Mouse (Mus musculus) hindbrain, embryonic 11.5 days (tissue): ENCODE measurements around the gene Ttyh3. TPM values are rescaled to one million over a fixed set of nuclear protein-coding genes. Genes with fewer than 3 reads are reported as not detected.

Experiments
- ATAC-seq: fragments of 200-750 bp; cut with Nextera tagmentation; 2 replicates; pipeline ENCODE4 v1.8.0; 2017; ENCODE audit warnings: mild to moderate bottlenecking, moderate TSS enrichment, moderate library complexity; ENCODE audit not compliant: low FRiP score
- DNase-seq: peaks from one replicate; pipeline ENCODE4 v3.0.0-alpha.2; 2015; ENCODE audit warnings: low spot score
- H3K27ac ChIP-seq: fragments of 300-500 bp; sonication (generic); 2 replicates; pipeline ENCODE4 v1.5.1; 2014; ENCODE audit warnings: mild to moderate bottlenecking, low read depth, low read length
- H3K27me3 ChIP-seq: fragments of 300-500 bp; sonication (generic); 2 replicates; pipeline ENCODE4 v1.6.1; 2014; ENCODE audit warnings: mild to moderate bottlenecking, low read length, moderate library complexity, mixed read lengths; ENCODE audit not compliant: control insufficient read depth, insufficient read depth
- H3K36me3 ChIP-seq: fragments of 300-500 bp; sonication (generic); 2 replicates; pipeline ENCODE4 v1.6.1; 2014; ENCODE audit warnings: mild to moderate bottlenecking, low read length, moderate library complexity, mixed read lengths; ENCODE audit not compliant: control insufficient read depth, insufficient read depth
- H3K4me1 ChIP-seq: fragments of 300-500 bp; sonication (generic); replicated peaks from 2 replicates; pipeline ENCODE4 v1.6.1; 2014; ENCODE audit warnings: low read length, mixed read lengths; ENCODE audit not compliant: control insufficient read depth, insufficient read depth
- H3K4me2 ChIP-seq: fragments of 300-500 bp; sonication (generic); replicated peaks from 2 replicates; pipeline ENCODE4 v1.6.1; 2014; ENCODE audit warnings: mild to moderate bottlenecking, low read depth, low read length
- H3K4me3 ChIP-seq: fragments of 300-500 bp; sonication (generic); 2 replicates; pipeline ENCODE4 v1.5.1; 2014; ENCODE audit warnings: low read depth, low read length
- H3K9ac ChIP-seq: fragments of 300-500 bp; sonication (generic); 2 replicates; pipeline ENCODE4 v1.6.1; 2014; ENCODE audit warnings: low read depth, low read length
- H3K9me3 ChIP-seq: fragments of 300-500 bp; sonication (generic); 2 replicates; pipeline ENCODE4 v1.6.1; 2016; ENCODE audit warnings: low read length; ENCODE audit not compliant: control insufficient read depth
- WGBS: fragments of 180-500 bp; shearing (Covaris S2); extraction: QIAGEN DNeasy Blood & Tissue Kit; methylation state at CpG from one replicate; pipeline ENCODE4 v1.1.7; 2014; 5-methylcytosine and 5-hydroxymethylcytosine counted together
- polyA plus RNA-seq: library from polyadenylated mRNA; unstranded; fragments of >200 nt; fragmentation: Nextera tagmentation; extraction: Ambion mirVana; gene quantifications from 2 replicates; pipeline ENCODE4 v1.2.1, GENCODE M21; 2014

Ttyh3 gene
- polyA plus RNA-seq, 1 experiment from 2014 or later = 53.1 TPM

DNA sequence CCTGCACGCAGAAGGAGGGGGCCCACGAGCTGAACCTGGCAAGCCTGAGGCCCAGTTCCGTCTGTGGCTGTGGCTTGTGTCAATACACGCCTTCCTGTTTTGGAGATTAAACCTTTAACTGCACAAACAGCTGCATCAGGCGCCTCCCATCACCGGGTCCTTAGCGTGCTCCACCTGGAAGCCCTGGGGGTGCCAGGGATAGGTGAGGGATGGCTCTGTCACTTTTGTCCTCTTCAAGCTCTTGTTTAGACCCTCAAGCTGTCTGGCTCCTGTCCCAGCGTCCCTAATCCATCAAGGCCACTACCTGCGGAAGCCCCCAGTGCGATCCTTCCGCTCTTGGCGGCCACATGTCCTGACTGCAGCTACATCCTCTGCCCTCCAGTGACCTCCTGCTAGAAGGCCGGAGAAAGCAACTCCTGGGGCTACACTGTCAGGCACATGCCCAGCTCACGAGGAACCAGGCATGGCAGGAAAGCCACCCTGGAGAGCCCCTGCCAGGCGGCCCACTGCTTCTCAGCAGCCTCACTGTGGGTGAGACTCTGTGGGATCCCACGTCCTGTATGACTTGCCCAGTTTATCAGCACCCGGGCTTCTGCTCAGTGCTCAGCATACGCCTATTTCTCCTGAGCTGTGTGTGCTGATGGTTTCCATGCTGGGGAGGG is 51.8 kb downstream of the Ttyh3 start:
- H3K9me3 ChIP-seq = no peaks in the 10 kb centered on the region
- H3K27ac ChIP-seq = no peak overlapping the region
- DNase-seq (no peak), ATAC-seq (no peak)
- WGBS = 67% methylated on average over 18 of the region's 18 CpGs
- H3K4me3 ChIP-seq = no peak overlapping the region
- no peaks in the 10 kb centered on the region for H3K36me3 ChIP-seq
- peaks cover 7% of the 10 kb centered on the region; the same call in 1 of the 2 replicates for H3K4me1 ChIP-seq
- no peak overlapping the region for H3K4me2 ChIP-seq
- no peaks in the 10 kb centered on the region for H3K27me3 ChIP-seq
- H3K9ac ChIP-seq = no peak overlapping the region

DNA sequence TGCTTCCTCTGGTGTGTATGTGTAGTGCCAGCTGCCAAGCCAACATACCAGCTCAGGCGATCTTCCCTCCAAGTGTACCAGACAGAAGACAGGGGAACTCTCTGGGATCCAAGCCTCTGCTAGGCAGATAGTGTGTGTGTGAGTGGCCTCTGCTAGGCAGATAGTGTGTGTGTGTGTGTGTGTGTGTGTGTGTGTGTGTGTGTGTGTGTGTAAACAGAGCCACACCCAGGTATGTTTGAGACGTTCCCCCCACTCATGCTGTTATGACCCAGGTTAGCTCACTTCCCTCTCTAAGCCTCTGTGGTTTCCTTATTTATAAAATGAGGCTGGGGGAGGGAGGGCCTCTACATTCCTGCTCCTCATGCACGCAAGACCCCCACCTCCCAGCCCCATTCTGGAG is 52.4 kb downstream of the Ttyh3 start:
- no peak overlapping the region for H3K27ac ChIP-seq
- H3K4me3 ChIP-seq = no peak overlapping the region
- 70% methylated on average over 3 of the region's 3 CpGs for WGBS
- no peak overlapping the region for H3K9ac ChIP-seq
- no peaks in the 10 kb centered on the region for H3K9me3 ChIP-seq
- no peak overlapping the region for H3K4me2 ChIP-seq
- H3K4me1 ChIP-seq = peaks cover 3% of the 10 kb centered on the region; the same call in 1 of the 2 replicates
- H3K27me3 ChIP-seq = no peaks in the 10 kb centered on the region
- H3K36me3 ChIP-seq = no peaks in the 10 kb centered on the region
- no peak for ATAC-seq
- DNase-seq = no peak

DNA sequence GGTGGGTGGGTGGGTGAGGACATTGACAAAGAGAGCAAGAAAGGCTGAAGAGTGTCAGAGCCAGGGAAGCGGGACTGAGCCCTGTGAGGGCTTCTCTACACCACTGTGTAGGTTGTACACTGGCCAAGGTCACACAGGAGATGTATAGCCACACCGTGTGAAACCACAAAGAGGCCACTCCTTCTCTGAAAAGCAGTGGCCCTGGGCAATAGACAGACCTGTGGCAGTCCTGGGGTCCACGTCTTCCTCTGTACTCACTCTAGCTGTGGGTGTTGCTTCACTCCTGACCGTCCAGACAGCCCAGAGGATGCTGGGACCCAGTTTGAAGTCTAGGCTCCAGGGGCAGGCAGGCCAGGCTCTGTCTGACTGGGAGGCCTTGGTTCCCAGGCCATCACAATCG is 54.0 kb downstream of the Ttyh3 start:
- Histone ChIP-seq H3K27me3 (no peaks in the 10 kb centered on the region), H3K27ac (no peak overlapping the region), H3K4me1 (peaks cover 3% of the 10 kb centered on the region; the same call in 1 of the 2 replicates), H3K36me3 (no peaks in the 10 kb centered on the region), H3K4me2 (no peak overlapping the region), H3K4me3 (no peak overlapping the region), H3K9me3 (no peaks in the 10 kb centered on the region), H3K9ac (no peak overlapping the region)
- DNase-seq (no peak), ATAC-seq (no peak)
- WGBS = 67% methylated on average over 5 of the region's 5 CpGs

DNA sequence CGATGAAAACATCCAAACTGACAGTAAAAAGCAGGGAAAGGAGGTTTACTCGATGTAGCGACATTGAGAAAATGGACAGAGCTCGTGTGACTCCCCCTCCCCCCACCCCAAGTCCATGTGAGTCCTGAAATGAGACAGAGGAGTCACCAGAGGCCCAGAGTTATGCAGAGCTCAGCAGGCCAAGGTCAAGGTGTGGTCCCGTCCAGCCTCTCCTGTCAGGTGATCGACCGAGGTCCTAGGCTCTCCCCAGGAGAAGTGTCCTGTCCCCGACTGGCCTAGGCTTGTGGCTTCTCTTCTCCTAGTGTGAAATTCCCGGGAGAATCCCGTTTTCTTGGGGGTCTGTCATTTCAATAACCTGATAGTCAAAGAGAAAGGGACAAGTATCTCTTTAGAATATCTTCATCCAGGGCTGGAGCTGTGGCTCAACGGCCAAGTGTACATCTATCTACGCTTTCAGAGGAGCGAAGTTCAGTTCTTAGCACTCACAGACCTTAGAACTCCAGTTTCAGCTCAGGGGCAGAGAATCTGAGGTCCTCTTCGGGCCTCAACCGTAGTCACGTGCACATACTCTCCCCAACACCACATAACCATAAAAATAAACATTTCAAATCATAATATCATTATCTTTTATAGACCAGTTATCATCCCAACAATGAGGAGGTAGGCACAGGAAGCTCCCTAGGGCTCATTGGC is 59.6 kb downstream of the Ttyh3 start:
- Histone ChIP-seq H3K27me3 (no peaks in the 10 kb centered on the region), H3K4me2 (no peak overlapping the region), H3K36me3 (no peaks in the 10 kb centered on the region), H3K9me3 (no peaks in the 10 kb centered on the region), H3K27ac (no peak overlapping the region), H3K4me1 (peaks cover 3% of the 10 kb centered on the region), H3K4me3 (no peak overlapping the region), H3K9ac (no peak overlapping the region)
- no peak for DNase-seq
- ATAC-seq = no peak
- 92% methylated on average over 16 of the region's 16 CpGs for WGBS

DNA sequence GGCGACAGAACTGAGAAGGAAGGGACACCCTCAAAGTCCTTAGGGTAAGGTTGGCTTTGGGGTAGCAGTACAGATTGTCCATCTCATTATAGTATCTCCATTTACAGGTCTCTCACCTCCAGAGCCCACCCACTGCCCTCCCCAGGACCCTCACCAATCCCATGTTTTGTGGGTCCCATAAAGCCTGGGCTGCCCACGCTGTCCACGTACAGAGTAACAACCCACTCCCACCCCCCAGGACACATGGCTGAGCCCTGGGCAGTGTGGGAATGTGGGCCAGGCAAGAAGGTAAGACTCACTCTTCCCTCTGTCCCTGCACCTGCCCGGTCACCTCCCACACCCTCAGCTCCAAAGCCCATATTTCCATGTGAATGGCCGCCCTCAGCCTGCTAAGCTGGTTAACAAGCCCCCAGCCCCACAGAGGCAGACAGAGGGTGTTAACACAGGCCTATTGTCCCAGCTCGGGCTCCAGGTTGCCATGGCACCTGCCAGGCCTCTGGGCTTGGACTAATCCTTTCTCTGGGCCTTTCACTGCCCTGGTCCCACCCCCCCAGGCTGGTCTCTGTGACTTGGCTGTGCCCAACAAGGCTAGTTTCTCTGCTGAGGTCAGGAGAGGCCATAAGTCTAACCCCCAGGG is 65.0 kb downstream of the Ttyh3 start:
- peak; percentile 75 for ATAC-seq
- H3K4me2 ChIP-seq = peak overlapping the region; percentile 17; the same call in 1 of the 2 replicates
- 8% methylated on average over 6 of the region's 6 CpGs for WGBS

DNA sequence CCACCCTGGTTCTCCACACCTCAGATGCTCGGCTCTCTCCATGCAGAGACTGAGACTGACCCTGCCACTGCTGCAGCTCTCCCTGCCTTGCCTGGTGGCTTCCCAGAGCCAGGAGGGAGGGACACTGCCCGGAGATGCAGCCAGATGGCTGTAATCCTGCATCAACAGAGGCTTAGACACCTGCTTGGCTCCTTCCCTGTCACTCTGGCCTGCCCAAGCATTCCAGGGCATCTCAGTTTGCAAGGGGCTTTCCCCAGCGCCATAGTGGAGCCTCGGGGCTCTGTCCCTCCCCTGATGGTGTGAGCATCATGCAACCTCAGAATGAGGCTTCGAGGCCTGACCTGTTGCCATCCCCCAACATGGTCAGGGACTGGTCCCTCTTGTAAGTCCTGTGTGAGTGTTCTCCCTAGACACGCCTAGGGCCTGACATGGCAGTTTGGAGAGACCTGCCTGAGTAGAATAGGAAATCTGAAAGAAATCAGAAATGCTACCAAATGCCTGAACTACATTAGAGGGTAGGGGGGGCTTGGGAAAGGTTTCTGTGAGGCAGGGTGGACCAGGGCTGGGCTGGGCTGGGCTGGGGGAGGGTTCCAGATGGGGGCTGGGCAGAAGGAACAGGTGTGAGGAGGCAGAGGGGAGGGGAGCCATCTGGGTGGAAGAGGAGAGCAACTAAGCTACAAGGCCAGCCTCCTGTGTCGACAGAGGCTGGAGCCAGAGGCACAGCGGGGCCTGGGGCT is 65.7 kb downstream of the Ttyh3 start:
- Histone ChIP-seq H3K9ac (peak overlapping the region; percentile 44; the same call in 1 of the 2 replicates), H3K4me1 (peaks cover 43% of the 10 kb centered on the region)
- peak; percentile 48 for DNase-seq

More for the DNA sequence above, 65.0 kb downstream of the Ttyh3 start:
- Histone ChIP-seq H3K4me3 (no peak overlapping the region), H3K9ac (peak overlapping the region; percentile 44; the same call in 1 of the 2 replicates), H3K27me3 (no peaks in the 10 kb centered on the region), H3K27ac (peak overlapping the region; percentile 91), H3K9me3 (no peaks in the 10 kb centered on the region), H3K4me1 (peaks cover 41% of the 10 kb centered on the region), H3K36me3 (no peaks in the 10 kb centered on the region)
- DNase-seq = peak; percentile 85

DNA sequence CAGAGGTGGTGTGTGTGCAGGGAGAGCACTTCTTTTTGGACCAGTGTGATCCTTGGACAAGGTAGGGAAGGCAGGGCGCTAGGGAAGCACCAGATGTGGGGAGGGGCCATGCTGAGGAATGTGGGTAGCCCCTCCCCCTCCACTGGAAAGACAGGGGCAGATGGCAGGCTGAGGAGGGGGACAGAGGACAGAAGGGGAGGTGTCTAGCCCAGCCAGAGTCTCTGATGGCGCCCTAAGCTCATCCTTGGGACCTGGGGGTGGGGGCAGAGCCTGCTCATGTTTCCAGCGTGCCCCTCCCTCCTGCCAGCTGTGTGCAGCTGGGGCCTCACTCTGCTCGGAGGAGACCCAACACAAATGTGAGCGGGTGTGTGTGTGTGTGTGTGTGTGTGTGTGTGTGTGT is 67.3 kb downstream of the Ttyh3 start:
- Histone ChIP-seq H3K27me3 (no peaks in the 10 kb centered on the region), H3K27ac (peak overlapping the region; percentile 75), H3K4me2 (no peak overlapping the region; the same call in 1 of the 2 replicates), H3K4me1 (peaks cover 43% of the 10 kb centered on the region), H3K4me3 (no peak overlapping the region), H3K9ac (no peak overlapping the region), H3K9me3 (no peaks in the 10 kb centered on the region), H3K36me3 (no peaks in the 10 kb centered on the region)
- WGBS = 0% methylated on average over 5 of the region's 5 CpGs
- ATAC-seq = 0 out of 2 replicates have a peak, but pooled peaks have one; percentile 6
- DNase-seq = peak; percentile 62

More for the DNA sequence above, 65.7 kb downstream of the Ttyh3 start:
- H3K36me3 ChIP-seq = no peaks in the 10 kb centered on the region
- H3K27me3 ChIP-seq = no peaks in the 10 kb centered on the region
- WGBS = 14% methylated on average over 8 of the region's 8 CpGs
- H3K4me3 ChIP-seq = no peak overlapping the region
- no peaks in the 10 kb centered on the region for H3K9me3 ChIP-seq
- peak; percentile 8; the same call in 1 of the 2 replicates for ATAC-seq
- peak overlapping the region; percentile 91 for H3K27ac ChIP-seq
- no peak overlapping the region for H3K4me2 ChIP-seq

DNA sequence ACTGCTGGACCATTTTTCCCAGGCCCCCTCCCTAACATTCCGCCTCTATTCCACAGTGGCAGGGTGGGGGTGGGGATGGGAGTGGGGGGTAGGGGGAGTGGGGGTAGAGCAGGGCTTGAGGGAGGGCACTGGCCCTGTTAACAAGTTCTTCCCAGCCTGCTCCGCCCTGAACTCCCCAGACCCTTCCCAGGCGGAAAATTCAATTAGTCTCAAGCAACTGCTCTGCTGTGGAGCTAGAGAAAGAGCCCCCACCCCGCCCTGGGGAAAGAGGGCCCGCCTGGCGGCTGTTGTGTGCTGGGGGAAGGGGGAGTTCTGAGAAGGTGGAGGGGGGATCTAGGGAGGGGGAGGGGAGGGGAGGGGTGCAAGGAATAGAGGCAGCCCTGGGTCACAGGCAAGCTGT is 69.1 kb downstream of the Ttyh3 start:
- ATAC-seq = peak; percentile 81
- Histone ChIP-seq H3K27me3 (no peaks in the 10 kb centered on the region), H3K36me3 (no peaks in the 10 kb centered on the region), H3K9me3 (no peaks in the 10 kb centered on the region), H3K27ac (peak overlapping the region; percentile 75), H3K9ac (no peak overlapping the region), H3K4me1 (peaks cover 43% of the 10 kb centered on the region), H3K4me2 (no peak overlapping the region), H3K4me3 (no peak overlapping the region)
- DNase-seq = peak; percentile 79
- 0% methylated on average over 5 of the region's 6 CpGs for WGBS
